Mouse (Mus musculus) cortical plate, adult 2 months (tissue): Measurements from ENCODE around the gene Calhm6.

Experiments
- CTCF ChIP-seq: fragments of 200-500 bp; IDR thresholded peaks from 2 replicates; pipeline ENCODE4 v1.5.1; 2011; ENCODE audit warnings: mild to moderate bottlenecking, control low read depth, low read length; ENCODE audit not compliant: insufficient read depth; ENCODE audit errors: extremely low read depth
- POLR2A ChIP-seq: fragments of 200-500 bp; IDR thresholded peaks from 2 replicates; pipeline ENCODE4 v1.6.1; 2011; ENCODE audit warnings: mild to moderate bottlenecking, low read length, control low read depth; ENCODE audit not compliant: insufficient read depth; ENCODE audit errors: extremely low read depth

DNA sequence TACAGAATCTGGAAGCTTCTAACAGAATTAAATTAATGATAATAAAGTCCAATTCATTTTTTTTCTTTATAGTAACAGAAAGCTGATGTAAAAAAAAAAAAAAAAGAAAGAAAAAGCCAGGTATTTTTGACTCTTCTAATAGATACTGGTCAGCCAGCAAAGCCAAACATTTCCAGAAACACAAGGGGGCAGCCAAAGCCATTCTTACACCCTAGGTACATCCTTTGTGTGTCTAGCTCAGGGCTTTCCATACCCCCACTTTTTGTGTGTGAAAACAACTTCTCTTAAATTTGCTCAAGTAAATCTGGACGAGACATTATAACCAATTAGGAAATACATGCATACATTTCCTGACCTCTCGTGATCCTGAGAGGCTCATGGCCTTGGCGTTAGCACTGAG is 24.0 kb upstream of the Calhm6 start:
- TF ChIP-seq POLR2A (no peak), CTCF (peak; percentile 19; the same call in 1 of the 2 replicates)
